Mouse (Mus musculus): ENCODE results near the gene Gm572. TPM values are rescaled to one million over a fixed set of nuclear protein-coding genes. Genes with fewer than 3 reads are reported as not detected.
A peak's percentile ranks its signal among the peaks of the same experiment; 100 is the strongest.

The Gm572 gene
- total RNA-seq, 2 experiments from 2014 or later, result 3.1 to 4.0 TPM

DNA sequence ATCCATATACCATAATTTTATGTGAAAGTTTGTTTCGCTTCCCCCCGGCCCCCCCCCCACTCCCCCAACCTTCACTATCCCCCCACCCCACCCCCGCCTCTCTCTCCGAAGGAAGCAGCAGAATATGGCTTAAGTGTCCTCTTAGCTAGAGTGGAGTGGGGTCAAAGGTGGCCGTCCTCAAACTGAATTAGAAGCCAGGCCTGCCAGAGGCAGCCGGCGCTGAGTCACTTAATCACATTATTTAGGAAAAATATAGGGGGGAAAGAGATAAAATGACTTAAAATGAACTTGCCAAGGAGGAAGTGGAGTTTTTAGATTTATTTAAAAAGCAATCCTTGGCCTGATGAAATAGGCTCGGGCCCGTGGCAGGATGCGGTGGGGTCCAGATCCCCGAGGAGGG, 65.7 kb downstream of the Gm572 start:
- intact Hi-C loops (cut with DNase I), result loop anchor here (10.0 kb wide), 1 partner anchor 366 kb away; no protein-coding TSS in a partner anchor
- no peak for DNase-seq

GRCm38 (mm10) chr4:148710446-148710845, 67.3 kb downstream of the Gm572 start:
- no peak for DNase-seq
- intact Hi-C loops (cut with DNase I), result no loop called here

- no peak for DNase-seq
- intact Hi-C loops (cut with DNase I), result no loop called here
Measured at GRCm38 (mm10) chr4:148711323-148711722, 68.2 kb downstream of the Gm572 start.

- no peak for DNase-seq
- intact Hi-C loops (cut with DNase I), result no loop called here
Measured at GRCm38 (mm10) chr4:148712632-148713031, 69.5 kb downstream of the Gm572 start.

- intact Hi-C loops (cut with DNase I), result no loop called here
- DNase-seq, result no peak
Measured at GRCm38 (mm10) chr4:148714064-148714463, 70.9 kb downstream of the Gm572 start.

DNA sequence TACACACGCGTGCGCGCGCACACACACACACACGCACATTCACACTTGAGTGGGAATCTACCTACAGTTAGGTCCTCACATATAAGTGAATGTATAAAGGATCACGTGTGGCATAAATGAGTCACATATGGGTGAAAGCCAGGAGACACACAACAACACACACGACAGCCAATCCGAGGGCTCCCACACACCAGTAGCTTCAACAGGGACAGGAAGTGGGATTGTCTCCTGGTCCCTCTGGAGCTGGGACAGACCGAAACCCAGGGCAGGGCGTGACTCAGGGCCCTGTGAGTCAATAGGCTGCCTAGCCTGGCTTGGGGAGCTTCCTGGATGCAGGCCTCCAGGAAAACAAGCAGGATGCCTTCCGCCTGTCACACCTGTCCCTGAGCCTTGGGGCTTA, 71.6 kb downstream of the Gm572 start:
- intact Hi-C loops (cut with DNase I), result no loop called here

GRCm38 (mm10) chr4:148715396-148715795, 72.3 kb downstream of the Gm572 start:
- DNase-seq, result peak in 1 of 2 experiments; percentile 17

More for the DNA sequence above, 71.6 kb downstream of the Gm572 start:
- no peak for DNase-seq

More at GRCm38 (mm10) chr4:148715396-148715795, 72.3 kb downstream of the Gm572 start:
- intact Hi-C loops (cut with DNase I), result no loop called here

Other genes starting within 250 kb of the Gm572 start
- gene Ubiad1, start 198.5 kb upstream of the Gm572 start, total RNA-seq (2021), result 10 to 100 TPM; 18.9 to 22.1 TPM
- 10 to 100 TPM; 46.6 to 51.9 TPM for gene Mtor, start 194.7 kb upstream of the Gm572 start, total RNA-seq (2021)
- gene Angptl7, start 142.9 kb upstream of the Gm572 start, total RNA-seq (2021), result 1 to 10 TPM; 2.8 to 5.7 TPM
- 10 to 100 TPM; 45.7 to 46.5 TPM for gene Exosc10, start 84.9 kb upstream of the Gm572 start, total RNA-seq (2021)
- gene Srm, start 51.8 kb upstream of the Gm572 start, total RNA-seq (2021), result 10 to 100 TPM; 14.3 to 19.8 TPM
- under 1 TPM; 0.32 to 0.43 TPM for gene Masp2, start 40.8 kb upstream of the Gm572 start, total RNA-seq (2021)
- gene Tardbp, start 16.3 kb upstream of the Gm572 start, total RNA-seq (2021), result 100 to 1,000 TPM; 136 to 161 TPM
- 10 to 100 TPM; 48.1 to 53.1 TPM for gene Casz1, start 161.1 kb downstream of the Gm572 start, total RNA-seq (2021)

Data from heart, postnatal 14 days (tissue).